Mouse (Mus musculus): ENCODE measurements around the gene Rnf114.

DNA sequence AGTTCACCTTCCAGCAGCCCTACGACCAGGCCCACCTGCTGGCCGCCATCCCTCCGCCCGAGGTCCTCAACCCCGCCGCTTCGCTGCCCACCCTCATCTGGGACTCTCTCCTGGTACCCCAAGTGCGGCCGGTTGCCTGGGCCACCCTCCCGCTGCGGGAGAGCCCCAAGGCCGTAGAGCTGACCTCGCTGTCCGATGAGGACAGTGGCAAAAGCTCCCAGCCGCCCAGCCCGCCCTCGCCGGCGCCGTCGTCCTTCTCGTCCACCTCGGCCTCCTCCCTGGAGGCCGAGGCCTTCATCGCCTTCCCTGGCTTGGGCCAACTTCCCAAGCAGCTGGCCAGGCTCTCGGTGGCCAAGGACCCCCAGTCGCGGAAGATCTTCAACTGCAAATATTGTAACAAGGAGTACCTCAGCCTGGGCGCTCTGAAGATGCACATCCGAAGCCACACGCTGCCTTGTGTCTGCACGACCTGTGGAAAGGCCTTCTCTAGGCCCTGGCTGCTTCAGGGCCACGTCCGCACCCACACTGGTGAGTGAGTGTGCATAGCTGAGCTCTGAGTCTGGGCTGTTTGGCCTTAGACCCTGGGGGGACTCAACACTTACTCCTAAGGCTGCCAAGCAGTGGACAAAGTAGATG, 46.3 kb downstream of the Rnf114 start:
- TF ChIP-seq CTCF (IDR thresholded peaks at IDR 0.05; ENCODE audit: borderline replicate concordance, insufficient read depth, low read depth, low read length) (no peak), POLR2A (IDR thresholded peaks at IDR 0.05; ENCODE audit: borderline replicate concordance, insufficient read depth, low read length) (no peak)
